Mouse (Mus musculus): ENCODE data around the gene Bcl7a.

Gene Bcl7a

GRCm38 (mm10) chr5:123343707-123344627 lies at the start of gene Bcl7a:
Bcl7a (plus strand) TSS chr5:123343834.
- DNase-seq (ENCODE audit: low read depth, low spot score) = peak; percentile 93

- no peak for DNase-seq (ENCODE audit: low read depth, low spot score)
Observed at GRCm38 (mm10) chr5:123294653-123295052, 49.0 kb upstream of the Bcl7a start.

- DNase-seq (ENCODE audit: low read depth, low spot score) = peak; percentile 16
Observed at GRCm38 (mm10) chr5:123296224-123296806, 47.3 kb upstream of the Bcl7a start.

- DNase-seq (ENCODE audit: low read depth, low spot score) = no peak
Observed at GRCm38 (mm10) chr5:123296972-123297754, 46.5 kb upstream of the Bcl7a start.

GRCm38 (mm10) chr5:123297830-123298229 lies 45.8 kb upstream of the Bcl7a start:
- no peak for DNase-seq (ENCODE audit: low read depth, low spot score)

GRCm38 (mm10) chr5:123298526-123298925 lies 45.1 kb upstream of the Bcl7a start:
- DNase-seq (ENCODE audit: low read depth, low spot score) = no peak

- no peak for DNase-seq (ENCODE audit: low read depth, low spot score)
Observed at GRCm38 (mm10) chr5:123300496-123301034, 43.1 kb upstream of the Bcl7a start.

GRCm38 (mm10) chr5:123301780-123302521 lies 41.7 kb upstream of the Bcl7a start:
- no peak for DNase-seq (ENCODE audit: low read depth, low spot score)

- DNase-seq (ENCODE audit: low read depth, low spot score) = no peak
Observed at GRCm38 (mm10) chr5:123307630-123308282, 35.9 kb upstream of the Bcl7a start.

GRCm38 (mm10) chr5:123309816-123310215 lies 33.8 kb upstream of the Bcl7a start:
- DNase-seq (ENCODE audit: low read depth, low spot score) = no peak

- no peak for DNase-seq (ENCODE audit: low read depth, low spot score)
Observed at GRCm38 (mm10) chr5:123310221-123310620, 33.4 kb upstream of the Bcl7a start.

- DNase-seq (ENCODE audit: low read depth, low spot score) = no peak
Observed at GRCm38 (mm10) chr5:123313058-123313630, 30.5 kb upstream of the Bcl7a start.

- peak; percentile 34 for DNase-seq (ENCODE audit: low read depth, low spot score)
Observed at GRCm38 (mm10) chr5:123313851-123314380, 29.7 kb upstream of the Bcl7a start.

GRCm38 (mm10) chr5:123315219-123315866 lies 28.3 kb upstream of the Bcl7a start:
- DNase-seq (ENCODE audit: low read depth, low spot score) = no peak

- peak; percentile 52 for DNase-seq (ENCODE audit: low read depth, low spot score)
Observed at GRCm38 (mm10) chr5:123317992-123318391, 25.6 kb upstream of the Bcl7a start.

GRCm38 (mm10) chr5:123320136-123320535 lies 23.5 kb upstream of the Bcl7a start:
- DNase-seq (ENCODE audit: low read depth, low spot score) = no peak

GRCm38 (mm10) chr5:123324242-123324641 lies 19.4 kb upstream of the Bcl7a start:
- no peak for DNase-seq (ENCODE audit: low read depth, low spot score)

GRCm38 (mm10) chr5:123326006-123326750 lies 17.5 kb upstream of the Bcl7a start:
- no peak for DNase-seq (ENCODE audit: low read depth, low spot score)

GRCm38 (mm10) chr5:123326751-123327148 lies 16.9 kb upstream of the Bcl7a start:
- no peak for DNase-seq (ENCODE audit: low read depth, low spot score)
